Mouse (Mus musculus) stomach, postnatal 0 days (tissue): Measurements from ENCODE around the gene Ccdc157.

ENCODE experiments used
- CTCF ChIP-seq: IDR thresholded peaks from 2 replicates; pipeline ENCODE4 v1.5.1; 2016; ENCODE audit warnings: antibody characterized with exemption, low read depth, mild to moderate bottlenecking, moderate library complexity
- EP300 ChIP-seq: optimal IDR thresholded peaks from 2 replicates; pipeline ENCODE3; 2016; ENCODE audit warnings: antibody characterized with exemption

DNA sequence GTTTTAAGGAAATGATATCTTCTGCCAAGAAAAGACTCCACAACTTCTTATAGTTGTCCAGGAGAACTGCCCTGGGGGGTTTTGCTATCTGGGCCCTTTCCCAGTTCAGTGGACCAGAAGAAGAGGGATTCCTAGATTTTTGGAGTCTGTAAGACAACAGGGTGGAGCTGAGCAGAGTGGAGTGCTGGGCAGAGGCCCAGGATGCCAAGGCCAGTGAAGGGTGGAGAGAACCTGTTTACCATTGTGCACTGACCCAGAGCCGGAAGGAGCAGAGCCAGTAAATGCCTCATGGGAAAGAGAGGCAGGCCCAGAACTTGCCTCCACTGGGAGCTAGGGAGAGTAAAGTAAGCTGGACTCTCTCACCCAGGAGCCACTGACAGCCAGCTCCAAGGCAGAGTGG, 37.6 kb upstream of the Ccdc157 start:
- TF ChIP-seq CTCF, result no peak
- no peak for TF ChIP-seq EP300
